Mouse (Mus musculus) heart, adult 18-20 months (tissue): Measurements from ENCODE around the gene Smtn. TPM values are rescaled to one million over a fixed set of nuclear protein-coding genes. Genes with fewer than 3 reads are reported as not detected.

Source experiments
- total RNA-seq, 2 experiments: library from RNA; stranded (reverse); gene quantifications; 2 replicates each; pipeline ENCODE4 v1.2.3; 2021

Gene Smtn
- total RNA-seq, 2 experiments from 2014 or later = 139 to 154 TPM

Other genes starting within 250 kb of the Smtn start
- gene Pik3ip1, start 210.2 kb downstream of the Smtn start, total RNA-seq = 10 to 100 TPM; 45.2 to 51.2 TPM
- gene Limk2, start 131.4 kb downstream of the Smtn start, total RNA-seq = 10 to 100 TPM; 15.1 to 17.0 TPM
- 10 to 100 TPM; 20.2 to 23.1 TPM for gene Rnf185, start 88.2 kb downstream of the Smtn start, total RNA-seq
- under 1 TPM; 0.10 to 0.13 TPM for gene Pla2g3, start 52.3 kb downstream of the Smtn start, total RNA-seq
- 10 to 100 TPM; 16.7 to 18.2 TPM for gene Inpp5j, start 35.8 kb downstream of the Smtn start, total RNA-seq
- gene Selenom, start 25.9 kb downstream of the Smtn start, total RNA-seq = 10 to 100 TPM; 39.8 to 40.3 TPM
- gene Morc2a, start 108.6 kb upstream of the Smtn start, total RNA-seq = 10 to 100 TPM; 16.8 to 20.7 TPM